Mouse (Mus musculus): ENCODE measurements around the gene Cars2. TPM values are rescaled to one million over a fixed set of nuclear protein-coding genes. Genes with fewer than 3 reads are reported as not detected.
"Not testable (repeated sequence)": the region's sequence is repeated elsewhere in the genome, so short reads cannot be mapped to it uniquely, and the experiment has no call there.

The Cars2 gene
- polyA plus RNA-seq, 1 experiment from 2014 or later = 23.5 TPM

GRCm38 (mm10) chr8:11477811-11478761 is 72.5 kb downstream of the Cars2 start, which contains the start of gene Rab20:
Rab20 (minus strand) TSS chr8:11478710.
- no peaks in the 10 kb centered on the region for H3K9me3 ChIP-seq
- peak within 1 kb of the TSS; percentile 91 for H3K27ac ChIP-seq
- peaks cover 42% of the 10 kb centered on the region for H3K4me1 ChIP-seq
- under 1% methylated on average over 69 of the region's 69 CpGs for whole genome bisulfite sequencing
- H3K36me3 ChIP-seq = no peaks in the 10 kb centered on the region
- H3K27me3 ChIP-seq = peaks cover 59% of the 10 kb centered on the region
- H3K9ac ChIP-seq = peak within 1 kb of the TSS; percentile 55
- peak; percentile 67 for ATAC-seq (ENCODE audit: borderline replicate concordance, extremely low read depth, low FRiP score, low TSS enrichment)
- peak within 1 kb of the TSS; percentile 70 for H3K4me3 ChIP-seq
- peak within 1 kb of the TSS; percentile 99 for H3K4me2 ChIP-seq

GRCm38 (mm10) chr8:11477178-11477553 is 73.4 kb downstream of the Cars2 start:
- Histone ChIP-seq H3K9ac (peak overlapping the region; percentile 34), H3K27me3 (peaks cover 55% of the 10 kb centered on the region), H3K9me3 (no peaks in the 10 kb centered on the region), H3K4me2 (peak overlapping the region; percentile 99), H3K4me1 (peaks cover 45% of the 10 kb centered on the region), H3K27ac (peak overlapping the region; percentile 91), H3K4me3 (peak overlapping the region; percentile 70), H3K36me3 (no peaks in the 10 kb centered on the region)
- ATAC-seq (ENCODE audit: borderline replicate concordance, extremely low read depth, low FRiP score, low TSS enrichment) = no peak
- WGBS = 4% methylated on average over 9 of the region's 9 CpGs

GRCm38 (mm10) chr8:11476338-11477177 is 74.0 kb downstream of the Cars2 start:
- WGBS = 6% methylated on average over 24 of the region's 24 CpGs
- Histone ChIP-seq H3K27ac (peak overlapping the region; percentile 91), H3K4me2 (peak overlapping the region; percentile 99), H3K27me3 (peaks cover 49% of the 10 kb centered on the region), H3K4me3 (peak overlapping the region; percentile 70), H3K9ac (peak overlapping the region; percentile 34), H3K4me1 (peaks cover 45% of the 10 kb centered on the region), H3K36me3 (no peaks in the 10 kb centered on the region), H3K9me3 (no peaks in the 10 kb centered on the region)
- ATAC-seq (ENCODE audit: borderline replicate concordance, extremely low read depth, low FRiP score, low TSS enrichment) = peak; percentile 66

- Histone ChIP-seq H3K4me1 (peaks cover 45% of the 10 kb centered on the region), H3K4me3 (peak overlapping the region; percentile 70; the same call in 1 of the 2 replicates), H3K36me3 (no peaks in the 10 kb centered on the region), H3K27me3 (peaks cover 45% of the 10 kb centered on the region), H3K9me3 (no peaks in the 10 kb centered on the region), H3K9ac (no peak overlapping the region), H3K27ac (peak overlapping the region; percentile 91), H3K4me2 (peak overlapping the region; percentile 99)
- whole genome bisulfite sequencing = 16% methylated on average over 2 of the region's 2 CpGs
- no peak for ATAC-seq (ENCODE audit: borderline replicate concordance, extremely low read depth, low FRiP score, low TSS enrichment)
Observed at GRCm38 (mm10) chr8:11475876-11476275, 74.7 kb downstream of the Cars2 start.

- Histone ChIP-seq H3K4me3 (no peak overlapping the region), H3K4me2 (peak overlapping the region; percentile 26; the same call in 1 of the 2 replicates), H3K9me3 (no peaks in the 10 kb centered on the region), H3K4me1 (peaks cover 45% of the 10 kb centered on the region), H3K36me3 (no peaks in the 10 kb centered on the region), H3K27me3 (peaks cover 41% of the 10 kb centered on the region), H3K27ac (peak overlapping the region; percentile 91), H3K9ac (no peak overlapping the region)
- ATAC-seq (ENCODE audit: borderline replicate concordance, extremely low read depth, low FRiP score, low TSS enrichment) = no peak
- 16% methylated on average over 9 of the region's 10 CpGs for WGBS
Observed at GRCm38 (mm10) chr8:11475397-11475796, 75.2 kb downstream of the Cars2 start.

- no peak overlapping the region for H3K9ac ChIP-seq
- peak overlapping the region; percentile 56 for H3K27ac ChIP-seq
- H3K4me3 ChIP-seq = no peak overlapping the region
- peaks cover 21% of the 10 kb centered on the region for H3K27me3 ChIP-seq
- H3K4me2 ChIP-seq = no peak overlapping the region
- peak; percentile 17; the same call in 1 of the 2 replicates for ATAC-seq (ENCODE audit: borderline replicate concordance, extremely low read depth, low FRiP score, low TSS enrichment)
- 21% methylated on average over 4 of the region's 4 CpGs for WGBS
- H3K9me3 ChIP-seq = no peaks in the 10 kb centered on the region
- H3K36me3 ChIP-seq = no peaks in the 10 kb centered on the region
- H3K4me1 ChIP-seq = peaks cover 35% of the 10 kb centered on the region
Observed at GRCm38 (mm10) chr8:11473072-11473471, 77.5 kb downstream of the Cars2 start.

GRCm38 (mm10) chr8:11471309-11471708 is 79.3 kb downstream of the Cars2 start:
- Histone ChIP-seq H3K9ac (no peak overlapping the region), H3K27me3 (peaks cover 17% of the 10 kb centered on the region; the same call in 1 of the 2 replicates), H3K9me3 (no peaks in the 10 kb centered on the region), H3K4me2 (no peak overlapping the region), H3K27ac (no peak overlapping the region), H3K4me1 (peaks cover 24% of the 10 kb centered on the region), H3K36me3 (no peaks in the 10 kb centered on the region), H3K4me3 (no peak overlapping the region)
- 53% methylated on average over 8 of the region's 8 CpGs for WGBS
- ATAC-seq (ENCODE audit: borderline replicate concordance, extremely low read depth, low FRiP score, low TSS enrichment) = no peak

GRCm38 (mm10) chr8:11470694-11471093 is 79.9 kb downstream of the Cars2 start:
- 67% methylated on average over 7 of the region's 7 CpGs for WGBS
- no peak overlapping the region for H3K27ac ChIP-seq
- H3K4me3 ChIP-seq = no peak overlapping the region
- no peaks in the 10 kb centered on the region for H3K36me3 ChIP-seq
- ATAC-seq (ENCODE audit: borderline replicate concordance, extremely low read depth, low FRiP score, low TSS enrichment) = no peak
- no peak overlapping the region for H3K4me2 ChIP-seq
- peaks cover 11% of the 10 kb centered on the region; the same call in 1 of the 2 replicates for H3K27me3 ChIP-seq
- H3K9me3 ChIP-seq = no peaks in the 10 kb centered on the region
- H3K4me1 ChIP-seq = peaks cover 20% of the 10 kb centered on the region
- H3K9ac ChIP-seq = no peak overlapping the region

- H3K27ac ChIP-seq = no peak overlapping the region
- ATAC-seq (ENCODE audit: borderline replicate concordance, extremely low read depth, low FRiP score, low TSS enrichment) = no peak
- H3K27me3 ChIP-seq = peaks cover 1% of the 10 kb centered on the region; the same call in 1 of the 2 replicates
- H3K36me3 ChIP-seq = no peaks in the 10 kb centered on the region
- H3K9ac ChIP-seq = no peak overlapping the region
- peaks cover 14% of the 10 kb centered on the region for H3K4me1 ChIP-seq
- H3K4me2 ChIP-seq = no peak overlapping the region
- H3K9me3 ChIP-seq = no peaks in the 10 kb centered on the region
- H3K4me3 ChIP-seq = no peak overlapping the region
- 9% methylated on average over 3 of the region's 3 CpGs for WGBS
Observed at GRCm38 (mm10) chr8:11469095-11469494, 81.5 kb downstream of the Cars2 start.

GRCm38 (mm10) chr8:11466528-11466927 is 84.1 kb downstream of the Cars2 start:
- 86% methylated on average over 5 of the region's 5 CpGs for WGBS
- H3K27ac ChIP-seq; H3K4me2 ChIP-seq; H3K36me3 ChIP-seq; ATAC-seq (ENCODE audit: borderline replicate concordance, extremely low read depth, low FRiP score, low TSS enrichment); H3K9ac ChIP-seq; H3K9me3 ChIP-seq; H3K4me3 ChIP-seq; H3K27me3 ChIP-seq; H3K4me1 ChIP-seq: not testable (repeated sequence)

GRCm38 (mm10) chr8:11465619-11466018 is 85.0 kb downstream of the Cars2 start:
- H3K36me3 ChIP-seq = no peaks in the 10 kb centered on the region
- no peaks in the 10 kb centered on the region for H3K27me3 ChIP-seq
- no peaks in the 10 kb centered on the region for H3K9me3 ChIP-seq
- no peak overlapping the region for H3K9ac ChIP-seq
- ATAC-seq (ENCODE audit: borderline replicate concordance, extremely low read depth, low FRiP score, low TSS enrichment) = no peak
- WGBS = 82% methylated on average over 4 of the region's 4 CpGs
- H3K4me2 ChIP-seq = no peak overlapping the region
- H3K27ac ChIP-seq = no peak overlapping the region
- no peak overlapping the region for H3K4me3 ChIP-seq
- peaks cover 14% of the 10 kb centered on the region for H3K4me1 ChIP-seq

- no peaks in the 10 kb centered on the region for H3K9me3 ChIP-seq
- WGBS = 64% methylated on average over 3 of the region's 3 CpGs
- H3K27me3 ChIP-seq = no peaks in the 10 kb centered on the region
- H3K4me2 ChIP-seq = no peak overlapping the region
- no peak overlapping the region for H3K27ac ChIP-seq
- no peak overlapping the region for H3K9ac ChIP-seq
- peaks cover 14% of the 10 kb centered on the region for H3K4me1 ChIP-seq
- ATAC-seq (ENCODE audit: borderline replicate concordance, extremely low read depth, low FRiP score, low TSS enrichment) = no peak
- no peak overlapping the region for H3K4me3 ChIP-seq
- no peaks in the 10 kb centered on the region for H3K36me3 ChIP-seq
Observed at GRCm38 (mm10) chr8:11464707-11464964, 85.9 kb downstream of the Cars2 start.
